Mouse (Mus musculus): ENCODE data around the gene Maml1.
"Not testable (repeated sequence)": the region's sequence is repeated elsewhere in the genome, so short reads cannot be mapped to it uniquely, and the experiment has no call there.

Gene Maml1

DNA sequence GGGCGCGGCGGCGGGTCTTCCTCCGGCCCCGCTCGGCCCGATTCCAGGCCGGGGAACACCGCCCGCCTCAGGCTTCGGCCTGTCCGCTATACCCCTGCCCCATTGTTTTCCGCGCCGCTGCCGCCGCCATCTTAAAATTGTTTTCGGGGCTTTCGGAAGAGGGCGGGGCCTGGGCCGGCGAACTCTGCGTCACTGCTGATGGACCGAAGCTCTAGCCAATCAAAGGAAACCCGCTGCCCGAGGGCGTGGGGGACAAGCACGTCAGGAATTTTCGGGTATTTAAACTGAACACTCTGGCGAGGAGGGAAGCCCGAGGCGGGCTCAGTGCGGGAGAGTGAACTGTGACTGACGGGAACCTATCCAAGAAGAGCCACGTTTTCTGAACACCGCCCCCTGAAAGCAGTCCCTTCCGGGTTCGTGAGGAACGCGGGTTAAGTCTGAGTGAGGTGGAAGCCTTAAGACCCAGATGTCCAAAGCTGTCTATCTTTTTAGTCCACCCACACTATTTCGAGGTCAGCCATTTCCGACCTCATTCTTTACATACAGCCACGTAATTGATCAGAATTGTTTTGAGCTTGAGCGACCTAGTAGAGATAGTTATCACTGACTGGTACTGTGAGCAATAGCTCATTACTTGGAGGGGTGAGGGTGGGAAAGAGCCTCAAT lies at the start of gene Maml1:
Gene Maml1, minus strand, starts transcription at position 122 of the 666 bp plus-strand sequence.
- peak; percentile 98 for DNase-seq (ENCODE audit: low read depth)

DNA sequence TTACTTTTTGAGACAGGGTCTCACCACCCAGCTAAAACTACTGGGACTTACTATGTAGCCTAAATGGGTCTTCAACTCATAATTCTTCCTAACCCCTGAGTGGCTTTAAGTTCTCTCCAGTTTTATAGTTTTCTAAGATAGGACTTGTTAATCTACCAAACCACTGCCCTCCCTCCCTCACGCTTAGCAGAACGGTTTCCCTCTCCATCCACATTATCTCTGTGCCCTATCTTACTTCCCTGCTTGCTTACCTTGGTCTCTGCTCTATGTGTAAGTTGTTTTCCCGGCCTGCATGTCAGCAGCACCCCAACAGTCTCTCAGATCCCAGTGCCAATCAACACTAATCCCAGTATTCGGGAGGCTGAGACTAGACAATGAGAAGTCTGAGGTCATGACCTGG lies 44.8 kb upstream of the Maml1 start:
- no peak for DNase-seq (ENCODE audit: low read depth)

DNA sequence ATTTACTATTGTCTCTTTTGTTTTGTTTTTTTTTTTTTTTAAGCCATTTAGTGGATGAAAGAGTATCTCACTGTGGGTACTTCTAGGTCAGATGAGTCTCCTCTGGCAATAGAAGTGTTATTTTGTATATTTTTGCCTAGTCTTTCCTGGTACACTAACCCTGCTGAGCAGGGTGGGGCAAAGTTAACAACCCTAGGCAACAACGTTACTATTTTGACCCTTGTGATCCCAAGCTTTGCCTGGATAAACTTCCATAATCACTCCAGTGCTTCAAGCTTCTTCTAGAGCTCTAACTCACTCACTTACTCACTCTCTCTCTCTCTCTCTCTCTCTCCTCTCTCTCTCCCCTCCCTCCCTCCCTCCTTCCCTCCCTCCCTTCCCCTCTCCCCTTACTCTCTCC lies 44.0 kb upstream of the Maml1 start:
- DNase-seq (ENCODE audit: low read depth) = no peak

DNA sequence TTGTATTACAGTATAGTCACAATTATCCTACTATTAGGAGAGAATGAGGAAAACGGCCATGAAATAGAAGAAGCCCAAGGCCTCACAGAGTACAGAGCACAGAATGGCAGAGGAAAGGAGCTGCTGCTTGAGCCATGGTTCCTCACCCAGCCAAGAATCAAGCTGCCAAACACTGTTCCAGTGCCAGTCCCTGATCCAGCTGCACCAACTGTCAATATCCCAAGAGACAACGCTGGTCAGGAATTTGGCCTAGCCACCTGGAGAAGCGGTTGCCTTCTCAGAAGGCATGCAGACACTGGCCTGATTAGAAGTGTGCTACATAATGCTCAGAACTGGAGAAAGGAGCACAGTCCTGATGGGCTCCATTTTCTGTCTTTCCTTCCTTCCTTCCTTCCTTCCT lies 41.1 kb upstream of the Maml1 start:
- DNase-seq (ENCODE audit: low read depth) = no peak

DNA sequence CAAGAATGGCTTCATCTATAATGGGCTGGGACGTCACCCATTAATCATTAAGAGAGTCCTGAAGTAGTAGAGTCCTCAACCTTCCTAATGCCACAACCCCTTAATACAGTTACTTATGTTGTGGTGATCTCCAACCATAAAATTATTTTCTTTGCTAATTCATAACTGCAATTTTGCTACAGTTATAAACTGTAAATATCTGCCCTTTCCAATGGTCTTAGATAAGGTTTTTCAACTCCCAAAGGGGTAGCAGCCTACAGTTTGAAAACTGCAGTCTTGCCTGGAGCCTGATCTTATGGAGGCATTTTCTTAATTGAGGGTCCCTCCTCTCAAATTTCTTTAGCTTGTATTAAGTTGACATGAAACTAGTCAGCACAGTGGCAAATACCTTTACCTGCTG lies 37.3 kb upstream of the Maml1 start:
- no peak for DNase-seq (ENCODE audit: low read depth)

DNA sequence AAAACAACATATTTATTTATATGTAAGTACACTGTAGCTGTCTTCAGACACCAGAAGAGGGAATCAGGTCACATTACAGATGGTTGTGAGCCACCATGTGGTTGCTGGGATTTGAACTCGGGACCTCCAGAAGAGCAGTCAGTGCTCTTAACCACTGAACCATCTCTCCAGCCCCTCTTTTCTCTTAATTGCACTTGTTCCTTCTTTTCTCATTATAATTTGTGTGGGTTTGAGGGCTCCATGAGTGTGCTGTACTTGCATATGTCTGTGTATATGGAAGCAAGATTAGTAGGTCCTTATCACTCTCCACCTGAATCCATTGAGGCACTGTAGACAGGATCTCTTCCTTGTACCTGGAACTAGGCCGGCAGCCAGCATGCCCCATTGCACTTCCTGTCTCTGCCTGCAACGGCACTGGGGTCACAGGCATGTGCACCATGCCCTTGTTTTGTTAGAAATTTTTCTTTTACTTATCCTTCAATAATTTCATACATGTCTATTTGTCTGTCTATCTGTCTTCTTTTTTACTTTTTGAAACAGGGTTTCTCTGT lies 36.0 kb upstream of the Maml1 start:
- no peak for DNase-seq (ENCODE audit: low read depth)

DNA sequence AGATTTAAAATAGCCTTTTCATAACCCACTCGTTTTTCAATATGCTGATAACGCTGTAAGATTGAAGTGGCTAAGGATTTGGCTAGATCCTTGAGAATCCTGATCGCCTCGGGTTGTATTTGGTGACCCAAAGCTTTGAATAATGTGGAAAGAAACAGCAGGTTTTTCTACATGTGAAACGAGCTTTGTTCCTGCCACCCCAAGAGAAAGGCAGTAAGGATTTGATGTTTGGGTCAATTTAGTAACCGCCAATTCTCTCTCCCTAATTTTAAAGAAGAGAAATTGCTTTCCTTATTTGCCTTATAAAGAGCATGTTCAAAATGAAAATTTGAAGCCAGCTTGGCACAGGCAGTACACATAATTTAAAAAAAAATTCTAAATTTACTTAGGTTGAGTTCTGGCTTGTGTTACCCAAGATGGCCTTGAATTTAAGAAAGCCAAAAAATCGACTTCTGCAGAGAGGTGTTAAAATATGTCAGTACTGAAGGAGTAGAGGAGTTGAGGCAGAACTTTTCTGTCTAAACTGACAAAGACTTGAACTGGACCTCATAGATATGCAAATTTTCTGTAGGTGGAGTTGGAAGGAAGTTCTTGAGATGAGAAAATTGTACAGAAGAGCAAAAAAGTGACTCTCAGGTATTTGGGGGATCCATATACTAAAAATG lies 34.3 kb upstream of the Maml1 start:
- no peak for DNase-seq (ENCODE audit: low read depth)

DNA sequence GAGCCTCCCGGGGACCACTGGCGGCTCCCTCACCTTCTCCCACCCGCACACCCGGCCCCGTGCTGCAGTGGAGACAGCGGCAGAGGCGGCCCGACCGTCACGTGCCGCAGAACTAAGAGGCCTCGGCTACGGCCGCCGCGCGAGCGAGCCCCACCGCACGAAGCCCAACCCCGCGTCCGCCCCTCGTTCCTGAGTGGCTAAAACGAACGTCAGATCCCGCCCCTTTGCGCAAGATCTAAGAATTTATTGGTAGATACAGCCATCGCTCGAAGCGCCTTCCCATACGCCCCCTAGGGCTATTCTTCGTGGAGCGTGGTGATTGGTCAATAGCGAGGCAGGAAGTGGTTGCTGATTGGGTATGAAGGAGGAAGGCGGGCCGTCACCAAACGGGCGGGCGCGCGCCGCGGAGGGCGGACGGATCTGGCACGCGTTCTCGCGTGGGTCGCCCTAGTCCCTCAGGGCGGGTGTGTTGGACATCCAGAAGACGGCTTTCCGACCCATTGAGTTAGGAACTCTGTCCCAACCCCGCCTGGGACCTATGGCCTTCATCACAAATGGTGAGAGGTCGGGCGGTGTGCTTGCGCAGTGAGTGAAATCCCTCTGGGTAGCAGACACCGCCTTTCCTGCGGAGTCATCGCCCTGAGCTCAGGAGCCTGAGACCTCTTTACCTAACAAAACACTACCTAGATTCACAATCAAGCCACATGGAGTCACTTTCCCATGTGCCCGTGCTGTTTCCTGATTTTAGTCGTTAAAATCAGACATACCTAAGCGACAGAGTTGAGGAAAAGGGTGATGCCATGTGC lies 33.6 kb upstream of the Maml1 start, which contains the start of gene Canx:
Gene Canx, minus strand, starts transcription at position 178 of the 806 bp plus-strand sequence.
- peak; percentile 99 for DNase-seq (ENCODE audit: low read depth)

DNA sequence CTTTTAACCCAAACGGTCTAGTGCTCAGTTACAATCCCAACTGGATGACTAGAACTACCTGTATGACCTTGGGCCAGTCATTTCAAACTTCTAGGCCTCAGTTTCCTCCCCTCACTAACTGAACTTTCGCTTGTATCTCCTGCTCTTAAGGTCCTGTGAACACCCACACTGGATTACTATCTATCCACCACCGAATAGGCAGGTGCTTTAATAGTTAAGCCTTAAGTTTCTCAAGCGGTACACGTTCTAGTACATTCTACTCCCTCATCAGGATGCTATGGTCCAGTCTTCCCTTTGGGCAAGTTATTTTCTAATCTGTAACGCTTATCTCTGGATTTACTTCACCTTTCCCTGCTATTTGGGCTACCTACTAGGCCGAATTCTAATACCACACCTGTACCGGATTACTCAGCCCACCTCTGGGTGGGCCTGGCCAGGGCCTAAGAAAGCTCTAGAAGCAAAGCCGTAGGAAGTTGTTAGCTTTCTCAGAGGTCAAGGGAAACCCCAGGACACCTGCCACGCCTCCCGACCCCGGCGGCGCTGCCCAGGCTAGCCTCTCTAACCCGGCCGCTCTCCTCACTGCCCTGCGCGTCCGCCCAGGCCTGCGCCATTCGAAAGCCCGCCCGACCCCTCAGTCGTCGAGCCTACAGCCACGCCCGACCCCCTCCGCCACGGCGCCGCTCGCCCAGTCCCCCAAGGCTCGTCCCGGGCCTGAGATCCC lies 32.8 kb upstream of the Maml1 start:
- peak; percentile 52 for DNase-seq (ENCODE audit: low read depth)

DNA sequence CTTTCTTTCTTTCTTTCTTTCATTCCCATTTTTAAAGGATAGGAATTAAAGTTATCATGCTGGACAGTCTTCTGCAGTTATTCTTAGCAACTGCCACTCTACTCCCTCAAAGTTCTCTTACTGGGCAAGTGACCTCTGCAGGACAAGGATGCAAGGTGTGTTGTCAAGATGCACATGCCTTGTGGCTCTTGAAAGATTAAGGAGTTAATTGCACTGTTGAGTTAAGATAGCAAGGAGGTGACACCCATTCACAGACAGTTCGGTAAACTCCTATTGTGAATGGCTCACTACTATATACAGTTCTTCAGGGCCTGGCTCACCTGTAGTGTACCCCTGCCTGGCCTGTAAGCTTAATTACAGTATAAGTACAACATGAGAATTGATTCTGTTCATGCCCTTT lies 31.7 kb upstream of the Maml1 start:
- peak; percentile 16 for DNase-seq (ENCODE audit: low read depth)

DNA sequence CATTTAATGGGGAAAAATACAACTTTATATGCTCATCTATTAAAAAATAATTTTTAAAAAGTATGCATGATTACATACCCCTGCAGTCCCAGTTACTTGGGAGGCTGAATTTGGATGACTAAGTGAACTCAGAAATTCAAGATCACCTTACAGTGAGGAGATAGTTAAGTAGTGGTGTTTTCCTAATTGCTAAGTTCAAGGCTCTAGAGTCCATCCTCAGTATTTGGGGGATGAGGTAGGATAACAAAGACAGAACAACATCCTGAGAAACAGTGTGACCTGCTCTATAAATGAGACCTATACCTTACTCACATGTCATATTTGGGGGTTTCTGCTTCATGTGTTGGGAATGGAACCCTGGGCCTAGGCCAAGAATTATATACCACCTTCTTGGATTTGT lies 30.2 kb upstream of the Maml1 start:
- DNase-seq (ENCODE audit: low read depth) = no peak

DNA sequence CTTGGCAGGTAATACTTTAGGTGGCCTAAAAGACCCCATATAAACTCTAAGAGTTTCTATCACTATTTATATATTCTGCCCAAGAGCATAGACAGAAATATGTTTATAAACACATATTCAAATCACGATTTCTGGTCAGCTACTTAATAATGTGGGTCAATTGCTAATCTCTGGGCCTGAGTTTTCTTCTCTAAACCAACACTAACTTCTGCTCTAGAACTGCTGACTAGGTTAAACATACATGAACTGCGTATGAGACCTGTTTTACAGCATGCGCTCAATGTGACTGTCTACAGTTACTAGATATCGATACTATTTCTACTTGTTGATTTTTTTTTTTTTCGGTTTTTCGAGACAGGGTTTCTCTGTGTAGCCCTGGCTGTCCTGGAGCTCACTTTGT lies 29.1 kb upstream of the Maml1 start:
- no peak for DNase-seq (ENCODE audit: low read depth)

DNA sequence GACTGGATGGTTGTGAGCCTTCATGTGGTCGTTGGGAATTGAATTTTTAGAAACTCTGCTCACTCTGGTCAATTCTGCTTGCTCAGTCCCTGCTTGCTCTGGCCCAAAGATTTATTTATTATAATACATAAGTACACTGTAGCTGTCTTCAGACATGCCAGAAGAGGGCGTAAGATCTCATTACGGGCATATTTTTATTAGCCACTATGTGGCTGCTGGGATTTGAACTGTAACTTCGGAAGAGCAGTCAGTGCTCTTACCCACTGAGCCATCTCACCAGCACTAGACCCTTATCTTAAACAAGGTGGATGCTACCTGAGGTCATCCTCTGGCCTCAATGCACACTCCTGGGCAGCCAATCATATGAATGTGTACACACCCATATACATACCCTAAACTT lies 27.2 kb upstream of the Maml1 start:
- not testable (repeated sequence) for DNase-seq (ENCODE audit: low read depth)

DNA sequence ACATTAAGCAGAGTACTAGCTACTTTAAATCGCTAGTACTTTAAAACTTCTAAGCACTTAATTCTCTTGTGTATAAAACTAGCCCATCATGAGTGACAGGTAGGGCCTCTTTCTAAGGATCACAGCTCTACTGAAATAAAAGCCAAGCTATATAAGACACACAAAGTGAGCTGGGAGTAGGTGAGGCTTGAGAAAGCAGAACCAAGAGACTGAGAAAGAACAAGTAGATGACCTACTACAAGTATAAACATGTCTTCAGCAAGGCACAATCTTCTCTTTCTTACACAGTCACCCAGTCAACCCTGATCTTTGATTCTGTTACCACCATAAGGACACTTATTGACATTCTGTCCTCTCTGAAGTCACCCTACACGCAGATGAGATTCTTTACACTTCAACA lies 20.7 kb upstream of the Maml1 start:
- DNase-seq (ENCODE audit: low read depth) = no peak

DNA sequence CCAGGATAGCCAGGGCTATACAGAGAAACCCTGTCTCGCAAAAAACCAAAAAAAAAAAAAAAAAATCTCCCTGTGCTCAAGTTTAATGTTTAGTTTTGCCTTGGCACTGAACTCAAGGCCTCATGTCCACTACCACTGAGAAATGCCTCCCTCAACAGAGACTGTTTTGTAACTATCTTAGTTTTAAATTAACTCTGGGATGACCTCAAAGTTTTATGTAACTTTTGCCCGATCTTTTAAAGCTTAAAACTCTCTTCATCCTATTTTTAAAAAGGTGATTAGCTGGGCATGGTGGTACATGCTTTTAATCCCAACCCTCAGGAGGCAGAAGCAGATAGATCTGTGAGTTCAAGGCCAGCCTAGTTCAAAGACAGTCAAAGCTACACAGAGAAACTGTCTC lies 11.3 kb upstream of the Maml1 start:
- DNase-seq (ENCODE audit: low read depth) = no peak

DNA sequence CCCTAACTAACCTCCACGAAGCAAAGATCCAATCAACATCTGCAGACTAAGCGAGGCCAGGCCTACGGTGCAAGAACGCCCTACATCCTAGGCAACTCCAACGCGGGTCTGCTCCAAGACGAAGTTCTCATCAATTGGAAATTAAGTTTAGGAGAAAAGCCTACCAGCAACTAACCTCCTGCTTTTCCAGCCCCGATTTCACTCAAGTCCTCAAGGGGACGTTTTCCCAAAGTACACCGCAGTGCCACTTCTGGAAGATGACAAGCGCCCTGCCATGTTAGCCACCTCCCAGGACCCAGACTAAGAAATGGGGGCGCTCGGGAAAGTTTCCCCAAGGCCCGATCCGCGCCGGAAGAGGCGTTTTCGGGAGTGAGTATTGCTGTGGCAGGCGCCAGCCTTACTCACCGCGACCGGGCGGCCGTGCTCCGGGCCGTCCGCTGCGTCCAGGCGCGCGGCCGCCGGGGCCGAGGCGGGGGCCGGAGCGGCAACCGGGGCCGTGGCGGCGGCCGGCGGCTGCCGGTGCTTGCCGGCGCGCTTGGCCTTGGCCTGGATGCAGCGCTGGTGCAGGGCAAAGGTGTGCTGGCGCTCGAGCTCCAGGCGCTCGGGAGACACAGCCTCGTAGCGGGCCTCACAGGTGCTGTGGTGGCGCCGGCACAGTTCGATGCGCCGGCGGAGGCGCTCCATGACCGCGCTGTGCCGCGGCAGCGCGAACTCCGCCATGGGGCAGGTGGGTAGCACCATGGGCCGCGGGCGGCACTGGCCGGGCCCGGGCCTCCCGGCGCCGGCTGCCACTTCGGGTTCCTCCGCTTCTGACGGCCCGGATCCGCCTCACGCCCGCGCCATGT lies 568 bp downstream of the Maml1 start:
- DNase-seq (ENCODE audit: low read depth) = peak; percentile 64

DNA sequence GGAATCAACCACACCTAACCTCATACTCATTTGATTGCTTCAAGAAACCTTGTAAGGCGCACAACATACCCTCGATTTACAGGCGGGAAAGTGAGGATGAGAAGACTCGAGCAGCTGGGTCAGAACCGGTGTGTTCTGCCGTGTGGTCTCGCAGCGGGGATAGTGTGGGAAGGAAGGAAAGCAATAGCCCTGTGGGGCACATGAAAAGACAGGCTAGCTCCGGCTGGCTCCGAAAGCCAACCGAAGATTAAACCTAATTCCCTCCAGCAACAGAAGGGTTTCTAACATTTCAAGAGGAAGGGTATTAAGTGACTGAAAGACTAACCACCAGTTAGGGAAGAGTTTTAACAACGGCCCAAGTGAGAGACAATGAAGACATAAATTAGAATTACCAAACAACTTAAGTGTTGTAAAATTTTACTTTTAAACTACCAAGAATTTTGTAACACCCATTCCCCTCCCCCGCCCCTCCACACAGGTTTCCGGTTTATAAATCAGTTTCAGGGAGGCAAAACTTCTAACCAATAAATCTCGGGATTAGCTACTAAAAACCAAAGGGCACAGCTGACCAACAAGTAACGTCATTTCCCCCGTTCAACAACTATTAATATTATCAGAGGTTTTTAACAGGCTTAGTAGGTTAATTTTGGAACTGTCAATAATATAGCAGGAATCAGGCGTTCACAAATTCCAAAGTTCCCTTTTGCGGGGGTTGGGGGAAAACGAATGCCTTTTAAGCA lies 1.5 kb downstream of the Maml1 start:
- peak; percentile 39 for DNase-seq (ENCODE audit: low read depth)

DNA sequence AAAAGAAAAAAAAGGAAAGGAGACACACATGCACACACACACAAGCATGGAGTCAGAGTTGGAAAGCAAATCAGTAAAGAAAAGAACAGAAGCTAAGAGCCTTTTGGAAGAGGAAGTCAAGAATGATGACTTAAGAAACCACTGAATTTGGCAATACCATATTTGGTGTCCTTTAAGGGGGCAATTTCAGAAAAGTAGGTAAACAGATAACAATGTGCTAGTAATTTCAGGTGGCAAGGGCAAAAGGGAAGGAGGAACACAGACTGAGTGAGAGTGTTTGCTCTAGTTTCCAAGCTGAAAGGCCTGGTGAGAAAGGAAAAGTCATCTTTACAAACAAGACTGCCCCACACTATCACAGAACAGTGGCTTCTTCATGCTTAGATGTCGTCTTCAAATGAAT lies 5.7 kb downstream of the Maml1 start:
- DNase-seq (ENCODE audit: low read depth) = peak; percentile 43

DNA sequence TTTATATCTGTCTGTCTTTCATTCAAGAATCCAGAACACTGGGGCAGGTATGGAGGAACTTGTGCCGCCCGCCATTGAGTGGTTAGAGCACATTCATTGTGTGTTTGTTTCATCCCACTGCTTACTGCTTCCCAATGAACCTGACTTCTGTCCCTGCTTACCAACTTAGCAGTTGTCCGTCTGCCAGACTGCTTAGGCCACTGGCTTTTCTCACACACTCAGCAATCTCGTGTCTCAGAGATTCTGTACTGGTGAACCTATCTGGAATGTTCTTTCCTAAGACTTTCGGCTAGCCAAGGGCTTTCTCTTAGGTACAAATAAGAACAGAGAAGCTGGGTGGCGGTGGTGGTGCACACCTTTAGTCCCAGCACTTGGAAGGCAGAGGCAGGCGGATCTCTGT lies 6.4 kb downstream of the Maml1 start:
- DNase-seq (ENCODE audit: low read depth) = no peak

DNA sequence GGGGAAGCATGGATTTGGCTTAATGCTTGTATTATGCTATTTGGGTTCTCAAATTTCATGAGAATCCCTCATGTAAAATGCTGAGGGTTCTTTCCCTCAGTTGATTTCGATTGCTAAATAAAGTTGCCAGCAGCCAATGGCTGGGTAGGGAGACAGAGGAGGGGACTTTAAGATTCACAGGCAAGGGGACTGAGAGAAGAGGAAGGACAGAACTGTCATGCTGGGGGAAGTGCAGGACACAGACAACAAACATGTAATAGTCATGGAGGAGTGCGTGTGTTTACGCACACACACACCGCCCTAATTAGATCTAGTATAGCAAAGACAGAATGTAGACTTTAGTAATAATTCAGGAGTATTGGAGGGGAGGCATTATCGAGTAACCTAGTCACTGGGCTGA lies 6.8 kb downstream of the Maml1 start:
- DNase-seq (ENCODE audit: low read depth) = no peak

Data from naive thymus-derived CD4-positive, alpha-beta T cell, adult 2 months (primary cell).